Mouse (Mus musculus): ENCODE results near the gene Bricd5.

DNA sequence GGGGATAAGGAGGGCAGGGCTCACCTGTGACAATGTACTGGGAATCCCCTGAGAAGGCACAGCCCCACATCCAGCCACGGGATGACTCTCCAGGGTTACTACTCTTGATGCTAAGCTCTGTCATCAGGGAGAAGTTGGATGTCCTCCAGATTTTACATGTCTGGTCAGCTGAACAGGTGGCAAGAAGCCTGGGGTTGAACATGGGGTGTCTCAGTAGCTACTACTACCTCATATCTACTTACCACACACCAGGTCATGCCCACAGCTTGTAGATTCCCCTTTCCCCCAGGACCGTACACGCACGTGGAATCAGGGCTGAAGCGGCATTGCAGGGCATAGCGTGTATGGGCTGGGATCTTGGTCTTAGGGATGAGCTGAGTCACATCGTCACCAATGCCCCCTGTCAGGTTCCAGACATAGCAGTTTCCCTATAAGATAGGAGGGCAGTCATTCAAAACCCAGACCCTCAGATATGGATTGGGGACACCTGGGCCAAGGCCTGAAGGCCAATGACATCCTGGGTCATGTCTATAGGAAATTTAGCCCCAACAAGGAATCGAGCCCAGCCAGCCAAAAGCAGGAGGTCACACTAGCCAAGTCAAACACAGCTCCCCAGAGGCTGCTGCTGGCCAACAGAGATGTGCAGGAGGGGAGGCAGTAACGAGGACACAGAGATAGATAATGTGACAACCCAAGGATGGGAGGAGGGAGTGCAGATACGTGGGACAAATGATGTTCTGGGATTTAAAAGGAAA, 2.5 kb downstream of the Bricd5 start:
- TF ChIP-seq CTCF (IDR thresholded peaks at IDR 0.05; ENCODE audit: low read depth, low read length) (no peak), POLR2A (IDR thresholded peaks at IDR 0.05; ENCODE audit: borderline replicate concordance, low read depth, low read length) (no peak)

Data from bone marrow macrophage, adult 2 months (primary cell).